Mouse (Mus musculus) heart, postnatal 4 days (tissue): ENCODE results near the gene Sema3e. TPM values are rescaled to one million over a fixed set of nuclear protein-coding genes. Genes with fewer than 3 reads are reported as not detected.
A peak's percentile ranks its signal among the peaks of the same experiment; 100 is the strongest.

Experiments used
- DNase-seq: peaks from one replicate; pipeline ENCODE4 v3.0.0; 2021
- total RNA-seq, 2 experiments: library from RNA; stranded (reverse); gene quantifications; 2 replicates each; pipeline ENCODE4 v1.2.3; 2021

The Sema3e gene
- total RNA-seq, 2 experiments from 2014 or later, result 0.31 to 0.34 TPM

GRCm38 (mm10) chr5:14209962-14210361, 184.9 kb downstream of the Sema3e start:
- DNase-seq, result no peak

GRCm38 (mm10) chr5:14216211-14216610, 191.1 kb downstream of the Sema3e start:
- no peak for DNase-seq

GRCm38 (mm10) chr5:14218677-14219076, 193.6 kb downstream of the Sema3e start:
- DNase-seq, result no peak

- DNase-seq, result no peak
Observed at GRCm38 (mm10) chr5:14224509-14224908, 199.4 kb downstream of the Sema3e start.

- DNase-seq, result no peak
Observed at GRCm38 (mm10) chr5:14231027-14231426, 206.0 kb downstream of the Sema3e start.

- peak; percentile 48 for DNase-seq
Observed at GRCm38 (mm10) chr5:14252583-14252982, 227.5 kb downstream of the Sema3e start.

- DNase-seq, result peak; percentile 17
Observed at GRCm38 (mm10) chr5:14253328-14253727, 228.3 kb downstream of the Sema3e start.

- DNase-seq, result no peak
Observed at GRCm38 (mm10) chr5:14260156-14260555, 235.1 kb downstream of the Sema3e start.

GRCm38 (mm10) chr5:14267400-14267799, 242.3 kb downstream of the Sema3e start:
- DNase-seq, result no peak

Other genes starting within 250 kb of the Sema3e start
- gene Speer3, start 233.7 kb upstream of the Sema3e start, total RNA-seq, result not detected